Mouse (Mus musculus) gastrocnemius, postnatal 4 days (tissue): ENCODE results near the gene A730009L09Rik. TPM values are rescaled to one million over a fixed set of nuclear protein-coding genes. Genes with fewer than 3 reads are reported as not detected.
A peak's percentile ranks its signal among the peaks of the same experiment; 100 is the strongest.

ENCODE experiments used
- DNase-seq, 2 experiments: peaks; one replicate each; pipeline ENCODE4 v3.0.0; 2021 to 2022; ENCODE audit warnings: low spot score in 2 of 2, mixed read lengths in 2 of 2
- long read RNA-seq, 2 experiments: library from polyadenylated mRNA; stranded (forward); transcript quantifications; one replicate each; pipeline ENCODE4 v2.0.0; 2021
- total RNA-seq, 2 experiments: library from RNA; stranded (reverse); gene quantifications; 2 replicates each; pipeline ENCODE4 v1.2.3; 2021

A730009L09Rik gene
- not detected for total RNA-seq
- long read RNA-seq, experiment 1: 0 reads
- long read RNA-seq, experiment 2: 0 reads

DNA sequence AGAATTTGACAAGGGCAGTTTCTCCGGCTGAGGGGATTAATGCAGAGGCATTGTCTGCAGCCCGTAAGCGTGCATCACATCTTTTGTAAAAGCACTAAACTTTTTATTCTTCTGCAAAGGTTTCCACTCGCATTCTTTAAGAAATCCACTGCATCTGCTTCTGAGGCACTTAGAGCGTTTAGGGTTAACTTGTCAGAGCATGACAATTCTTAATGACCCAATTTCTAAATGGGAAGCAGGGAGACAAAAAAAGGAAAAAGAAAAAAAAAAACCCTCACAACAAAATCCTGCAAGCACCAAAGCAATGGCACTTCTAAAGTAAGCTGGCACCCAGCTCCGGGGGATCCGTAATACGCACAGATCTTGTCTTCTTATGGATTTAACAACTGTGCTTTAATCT, at the start of gene A730009L09Rik:
Gene A730009L09Rik, plus strand, starts transcription at position 301 of the 400 bp plus-strand sequence.
- no peak for DNase-seq

DNA sequence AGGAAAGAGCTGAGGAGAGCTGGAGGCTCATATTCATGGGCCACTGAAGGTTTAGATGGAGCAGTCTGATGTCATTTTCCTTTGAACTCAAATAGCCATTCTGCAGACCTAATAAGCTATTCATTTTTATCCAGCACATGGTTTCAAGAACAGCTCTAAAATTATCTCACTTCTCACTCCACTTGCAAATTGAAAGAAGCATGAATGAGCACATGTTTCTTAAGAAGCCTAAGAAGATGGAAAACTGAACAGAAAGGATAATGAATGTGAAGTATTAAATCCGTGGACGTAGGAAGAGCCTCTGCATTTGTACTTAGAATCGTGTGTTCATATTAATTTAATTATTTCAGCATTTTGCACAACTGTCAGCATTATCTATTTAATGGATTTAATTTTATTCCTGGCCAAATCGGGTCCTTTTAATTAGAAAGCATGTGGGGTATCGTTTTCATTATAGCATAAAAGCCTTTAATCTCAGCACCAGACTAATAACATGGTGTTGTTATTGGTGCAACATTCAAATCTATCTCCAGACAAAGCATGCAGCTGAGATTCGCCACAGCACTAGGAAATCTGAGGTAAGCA, 49.2 kb upstream of the A730009L09Rik start:
- no peak for DNase-seq

DNA sequence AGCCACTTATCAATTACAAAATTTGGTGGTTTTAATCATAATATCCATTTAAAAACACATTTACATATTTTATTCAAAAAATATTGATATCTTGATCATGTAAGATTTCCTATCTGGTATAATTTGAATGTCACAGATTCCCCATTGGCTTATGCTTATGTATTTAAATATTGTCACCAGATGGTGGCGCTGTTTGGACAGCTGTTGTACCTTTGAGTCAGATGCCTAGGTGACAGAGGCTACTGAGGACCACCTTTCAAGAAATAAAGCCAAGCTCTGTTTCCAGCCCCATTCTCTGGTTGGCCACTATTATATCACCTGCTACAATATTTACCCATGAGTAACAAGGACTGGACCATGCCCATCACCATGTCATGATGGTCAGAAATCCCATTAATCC, 46.0 kb upstream of the A730009L09Rik start:
- no peak for DNase-seq

DNA sequence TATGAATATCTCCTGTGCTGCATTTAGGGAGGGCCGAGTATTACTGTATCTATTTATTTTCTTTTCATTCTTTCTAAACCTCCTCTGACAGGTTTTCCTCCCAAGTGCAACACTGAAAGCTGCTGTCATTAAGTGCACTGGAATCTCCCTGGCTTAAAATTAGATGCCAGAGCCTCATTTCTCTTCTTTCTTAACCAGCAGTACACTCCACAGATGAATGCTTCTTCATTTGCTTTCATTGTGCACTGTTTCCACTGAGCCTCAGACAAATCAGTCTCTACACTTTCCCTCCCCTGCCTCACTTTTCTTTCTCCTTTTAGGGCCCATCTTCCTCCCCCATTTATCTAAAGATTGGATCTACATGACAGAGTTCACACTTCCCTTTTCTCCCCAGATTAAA, 44.9 kb upstream of the A730009L09Rik start:
- no peak for DNase-seq

DNA sequence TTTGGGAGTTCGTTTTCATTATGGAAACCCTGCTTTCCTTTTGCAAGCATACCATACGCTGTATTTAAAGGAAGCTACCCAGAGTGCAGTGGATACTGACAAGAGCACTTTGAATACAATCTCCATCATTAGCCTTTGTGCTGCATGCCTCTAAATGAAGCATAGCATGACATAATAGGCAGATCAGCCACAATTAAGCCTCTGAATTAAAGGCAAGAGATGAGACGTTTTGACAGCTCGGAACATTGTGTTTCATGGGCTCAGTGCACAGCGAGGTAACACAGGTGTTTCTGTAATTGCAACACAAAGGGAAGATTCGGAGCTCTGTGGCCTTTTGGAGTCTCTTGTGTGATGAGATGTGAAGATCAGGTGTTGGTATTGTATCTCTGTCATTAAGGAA, 41.5 kb upstream of the A730009L09Rik start:
- DNase-seq: no peak

DNA sequence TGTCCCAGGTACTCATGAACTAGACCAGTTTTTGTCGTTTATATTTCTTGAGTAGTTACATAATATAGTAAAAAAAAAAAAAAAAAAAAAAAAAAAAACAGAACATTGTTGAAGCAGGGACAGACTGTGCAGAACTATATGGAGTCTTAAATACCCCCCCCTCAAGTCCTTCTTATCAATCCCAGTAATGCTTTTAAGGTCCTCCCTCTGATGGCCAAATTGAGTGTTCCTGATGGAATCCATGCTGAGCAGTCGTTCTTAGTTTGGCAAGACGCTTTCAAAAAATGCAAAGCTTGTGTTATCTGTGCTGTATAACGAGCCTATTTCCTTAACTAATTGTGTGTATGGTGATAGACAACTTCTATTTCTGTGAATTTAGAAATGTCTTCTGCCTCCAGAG, 40.2 kb upstream of the A730009L09Rik start:
- no peak for DNase-seq

DNA sequence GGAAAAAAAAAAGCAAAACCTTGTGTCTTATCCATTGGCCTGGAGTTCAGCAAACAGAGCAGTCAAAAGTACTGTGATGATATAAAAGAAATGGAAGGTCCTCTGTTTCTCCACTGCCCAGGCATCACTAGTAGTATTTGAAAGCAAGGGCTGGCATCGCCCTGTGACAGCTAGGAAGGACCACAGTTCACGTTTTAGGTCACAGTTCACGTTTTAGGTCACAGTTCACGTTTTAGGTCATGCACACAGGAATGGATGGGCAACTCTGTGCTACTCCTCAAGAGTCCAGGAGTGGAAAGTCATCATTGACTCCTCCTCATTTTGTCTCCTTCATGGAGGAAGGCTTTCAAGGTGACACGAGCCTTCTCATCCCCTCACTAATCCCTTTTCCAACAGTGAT, 38.0 kb upstream of the A730009L09Rik start:
- DNase-seq: no peak

DNA sequence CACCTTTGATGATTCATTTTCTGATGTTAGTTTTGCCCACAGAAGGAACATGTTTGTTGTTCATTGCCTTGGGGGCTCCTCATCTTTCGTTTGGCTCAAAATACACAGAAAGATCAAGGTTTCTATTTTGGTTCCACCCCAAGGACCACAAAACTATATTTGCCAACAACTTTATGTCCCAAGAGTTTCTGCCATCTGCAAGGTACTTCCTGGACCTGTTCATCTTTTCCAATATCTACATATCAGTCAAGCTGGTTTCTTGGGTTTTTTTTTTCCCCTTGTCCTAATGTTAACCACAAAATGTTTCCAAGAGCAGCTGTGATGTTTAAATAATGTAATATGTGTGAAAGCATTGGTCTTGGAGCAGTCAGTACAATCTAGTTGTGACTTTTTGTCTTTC, 37.4 kb upstream of the A730009L09Rik start:
- no peak for DNase-seq

DNA sequence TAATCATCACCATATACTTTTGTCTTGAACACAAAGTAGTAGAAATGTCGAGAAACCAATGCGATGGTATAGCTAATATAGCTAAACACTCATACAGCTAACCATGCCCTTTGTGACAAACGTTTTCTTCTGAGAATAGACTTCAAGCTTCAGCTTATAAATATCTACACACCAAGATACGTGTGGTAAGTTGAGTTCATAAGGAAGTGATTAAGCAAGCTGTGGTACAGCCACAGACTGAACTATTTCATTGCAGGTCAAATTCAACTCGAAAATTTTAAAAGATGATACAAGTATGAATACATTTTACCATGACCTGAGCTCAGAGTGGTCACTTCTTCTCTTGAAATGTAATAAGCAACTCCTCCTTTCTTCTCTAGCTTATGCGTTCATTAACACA, 37.0 kb upstream of the A730009L09Rik start:
- DNase-seq: no peak

DNA sequence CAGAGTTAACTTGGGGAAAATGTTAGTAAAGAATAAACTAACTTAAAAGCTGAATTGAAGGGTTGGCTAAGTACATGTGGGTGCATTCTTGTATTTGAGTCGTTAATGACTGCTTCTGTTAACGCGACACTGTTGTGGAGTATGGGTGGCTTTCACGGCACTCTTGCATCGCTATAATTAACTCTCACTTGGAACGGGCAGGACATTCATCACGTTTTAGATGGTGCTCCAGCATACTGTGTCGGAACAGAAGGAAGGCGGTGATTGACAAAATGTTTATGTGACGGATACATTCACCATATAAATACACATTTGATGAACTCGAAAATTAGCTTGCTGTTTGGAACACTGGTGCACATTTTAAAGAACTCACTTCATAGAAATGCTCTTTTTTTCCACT, 29.0 kb upstream of the A730009L09Rik start:
- no peak for DNase-seq

DNA sequence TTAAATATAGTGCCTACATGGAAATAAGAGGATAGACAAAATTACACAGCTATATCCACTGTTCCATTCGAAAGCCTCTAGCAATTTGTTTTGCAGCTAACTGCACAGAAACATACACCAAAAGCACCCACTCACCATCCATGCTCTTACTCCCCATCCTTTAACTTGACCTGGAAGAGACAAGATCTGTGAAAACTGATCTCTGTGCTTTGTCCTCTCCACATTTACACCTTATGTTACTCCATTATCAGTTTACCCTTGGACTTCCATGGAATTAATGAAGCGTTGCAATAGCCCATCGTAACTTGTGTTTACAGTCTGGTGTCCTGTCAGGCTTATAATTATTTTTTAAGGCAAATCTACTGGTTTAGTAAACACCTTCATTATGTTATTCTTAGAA, 20.1 kb upstream of the A730009L09Rik start:
- DNase-seq: no peak

DNA sequence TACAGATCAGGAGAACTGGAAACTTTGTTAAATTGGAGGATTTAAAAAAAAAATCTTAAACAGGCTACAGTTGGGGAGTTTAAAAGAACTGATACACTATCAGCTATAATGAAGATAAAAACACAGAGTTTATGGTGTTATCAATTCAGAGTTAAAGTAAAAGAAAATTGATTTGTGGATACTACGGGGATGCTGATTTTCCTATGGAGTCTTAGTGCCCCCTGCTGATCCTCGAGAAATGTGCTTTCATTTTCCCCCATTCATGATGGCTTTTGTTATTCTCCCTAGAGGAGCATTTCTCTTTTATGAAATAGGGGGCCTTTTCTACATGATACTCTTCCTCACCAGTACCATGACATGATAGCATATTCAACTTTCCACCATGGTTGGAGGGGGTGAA, 19.5 kb upstream of the A730009L09Rik start:
- DNase-seq: no peak

DNA sequence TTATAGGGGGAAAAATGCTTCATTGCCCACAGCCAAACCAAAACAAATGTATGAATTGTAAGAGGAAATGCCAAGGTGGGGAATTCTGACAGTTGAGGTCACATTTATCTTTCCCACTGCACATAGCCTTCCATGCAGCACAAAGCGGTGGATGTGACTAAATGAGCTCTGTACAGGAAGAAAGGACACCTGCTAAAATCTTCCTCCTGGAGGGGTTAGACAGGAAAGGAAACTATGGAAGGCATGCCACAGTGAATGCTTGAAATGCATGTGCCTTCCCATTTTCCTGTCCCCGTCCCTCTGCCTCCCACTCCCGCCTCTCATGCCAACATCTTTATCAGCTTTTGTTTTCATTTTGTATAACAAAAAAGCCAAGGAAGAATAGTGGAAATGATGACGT, 7.2 kb upstream of the A730009L09Rik start:
- no peak for DNase-seq

DNA sequence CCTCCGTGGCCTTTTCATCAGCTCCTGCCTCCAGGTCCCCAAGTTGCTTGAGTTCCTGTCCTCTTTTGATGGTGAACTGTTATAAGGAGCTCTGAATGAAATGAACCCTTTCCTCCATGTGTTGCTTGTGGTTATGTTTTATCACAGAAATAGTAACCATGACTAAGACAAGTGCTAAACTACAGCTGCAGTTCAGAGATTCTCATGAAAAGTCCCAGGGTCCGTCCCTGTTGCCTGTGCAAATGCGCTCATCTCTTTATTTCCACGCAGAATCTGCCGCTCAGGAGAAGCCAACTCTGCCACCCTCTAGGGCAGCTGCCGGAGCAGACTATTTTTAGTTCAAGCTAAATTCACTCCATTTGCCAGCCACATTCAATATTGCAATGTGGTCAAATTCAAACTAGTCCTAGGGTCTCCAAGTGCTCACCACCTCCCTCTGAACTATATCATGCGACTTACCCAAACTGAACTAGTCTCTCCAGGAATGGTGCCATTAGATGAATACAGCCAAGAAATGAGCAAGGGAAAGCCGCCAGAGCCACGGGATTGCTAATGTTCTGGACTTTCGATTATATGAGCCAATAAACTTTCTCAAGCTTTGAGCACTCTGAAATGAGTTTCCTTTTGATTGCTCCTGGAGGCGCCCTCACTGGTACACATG, 7.2 kb downstream of the A730009L09Rik start:
- DNase-seq: no peak

DNA sequence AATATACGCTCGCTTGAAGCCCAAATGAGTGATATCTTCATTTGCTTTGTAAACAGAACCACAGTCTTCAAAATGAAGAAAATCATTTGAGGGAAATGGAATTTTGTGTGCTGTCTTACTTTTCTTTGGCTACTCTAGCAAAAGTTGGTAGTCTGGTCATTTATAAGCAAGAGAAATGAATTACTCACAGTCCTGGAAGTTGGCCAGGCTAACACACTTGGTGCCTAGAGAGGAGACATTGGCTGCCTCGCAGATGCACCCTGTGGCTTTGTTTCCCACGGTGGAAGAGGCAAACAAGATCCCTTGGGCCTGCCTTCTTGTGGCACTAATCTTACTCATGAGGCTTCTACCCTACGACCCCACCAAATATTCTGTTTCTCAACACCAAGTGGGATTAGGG, 8.1 kb downstream of the A730009L09Rik start:
- no peak for DNase-seq

DNA sequence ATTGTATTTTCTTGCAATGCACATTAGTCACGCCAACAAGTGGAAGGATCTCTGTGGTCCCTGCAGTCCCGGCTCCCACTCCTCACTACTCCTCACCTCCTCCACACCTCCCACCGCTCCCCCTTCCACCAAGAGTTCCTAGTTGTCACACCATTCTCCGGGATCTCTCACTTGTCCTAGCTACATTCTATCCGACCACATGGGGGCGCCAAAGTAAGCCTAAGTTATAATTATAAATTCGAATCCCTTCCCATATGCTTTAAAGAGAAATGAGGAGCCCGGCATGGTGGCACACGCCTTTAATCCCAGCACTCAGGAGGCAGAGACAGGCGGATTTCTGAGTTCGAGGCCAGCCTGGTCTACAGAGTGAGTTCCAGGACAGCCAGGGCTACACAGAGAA, 12.5 kb downstream of the A730009L09Rik start:
- DNase-seq: peak in 1 of 2 experiments; percentile 46

DNA sequence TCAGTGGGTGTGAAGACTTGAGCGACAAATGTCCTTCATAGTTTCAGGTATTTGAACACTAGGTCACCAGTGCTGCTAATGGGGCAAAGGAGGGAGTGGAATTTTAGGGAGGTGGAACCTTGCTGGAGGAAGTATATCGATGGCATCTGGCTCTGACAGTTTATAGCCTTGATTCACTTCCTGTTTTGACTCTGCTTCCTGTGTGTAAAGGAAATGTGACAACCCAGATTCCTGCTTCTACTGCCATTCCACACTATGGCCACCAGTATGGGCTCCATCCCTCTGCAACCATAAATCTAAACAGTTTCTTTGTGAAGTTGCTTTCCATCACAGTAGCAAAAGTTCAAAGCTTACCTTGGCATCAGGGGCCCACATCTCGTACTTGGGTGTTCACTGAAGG, 17.9 kb downstream of the A730009L09Rik start:
- DNase-seq: no peak

DNA sequence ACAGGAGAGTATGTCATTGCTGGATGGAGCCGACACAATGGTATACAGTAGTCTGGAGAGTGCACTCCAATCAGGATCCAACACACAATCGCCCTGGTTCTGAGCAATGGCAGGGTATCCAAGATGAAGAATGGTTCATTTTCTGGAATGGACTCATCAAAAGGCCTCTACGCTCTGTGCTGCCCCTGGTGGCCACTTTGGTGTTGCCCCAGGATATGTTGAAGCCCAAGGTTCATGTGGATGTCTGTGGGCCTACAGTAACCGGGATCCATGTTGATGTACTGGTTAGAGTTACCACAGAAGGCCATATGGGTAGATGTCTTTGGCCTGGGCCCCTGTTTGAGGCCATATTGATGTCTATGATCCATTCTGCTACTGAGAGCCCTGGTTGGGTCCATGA, 31.1 kb downstream of the A730009L09Rik start:
- DNase-seq: no peak

DNA sequence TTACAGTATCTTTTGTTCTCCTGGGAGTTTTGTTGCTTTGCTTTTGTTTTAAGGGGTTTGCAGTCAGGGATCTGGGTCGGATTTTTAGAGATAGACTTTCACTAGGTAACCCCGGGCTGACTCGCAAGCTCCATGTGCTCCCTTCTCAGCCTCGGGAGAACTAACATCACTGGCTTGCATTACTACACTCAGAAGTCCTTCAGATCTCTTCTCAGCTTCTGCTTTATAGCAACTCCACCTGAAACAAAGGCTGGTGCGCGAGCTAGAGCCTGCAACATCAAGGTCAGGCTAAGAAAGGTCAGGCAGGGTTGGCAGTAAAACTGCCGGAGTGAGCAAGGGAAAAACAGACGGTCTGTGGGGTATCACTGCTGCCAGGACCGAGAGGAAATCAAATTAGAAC, 34.2 kb downstream of the A730009L09Rik start:
- DNase-seq: no peak

DNA sequence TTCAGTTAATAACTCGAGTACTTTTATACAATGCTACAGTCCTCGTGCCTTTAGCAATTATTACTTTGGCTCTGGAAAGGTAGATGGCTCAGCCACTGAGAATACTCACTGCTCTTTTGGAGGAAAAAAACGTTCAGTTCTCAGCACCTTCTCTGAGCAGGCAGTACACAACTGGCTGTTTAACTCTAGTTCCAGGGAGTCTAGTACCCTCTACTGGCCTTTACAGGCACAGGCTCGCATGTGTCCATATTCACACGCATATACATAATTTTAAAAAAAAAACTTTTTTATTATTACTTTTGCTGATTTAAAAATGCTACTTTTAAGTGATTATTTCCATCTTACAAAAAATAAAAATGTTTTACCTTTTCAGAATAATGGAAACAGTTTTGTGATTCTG, 35.5 kb downstream of the A730009L09Rik start:
- no peak for DNase-seq

DNA sequence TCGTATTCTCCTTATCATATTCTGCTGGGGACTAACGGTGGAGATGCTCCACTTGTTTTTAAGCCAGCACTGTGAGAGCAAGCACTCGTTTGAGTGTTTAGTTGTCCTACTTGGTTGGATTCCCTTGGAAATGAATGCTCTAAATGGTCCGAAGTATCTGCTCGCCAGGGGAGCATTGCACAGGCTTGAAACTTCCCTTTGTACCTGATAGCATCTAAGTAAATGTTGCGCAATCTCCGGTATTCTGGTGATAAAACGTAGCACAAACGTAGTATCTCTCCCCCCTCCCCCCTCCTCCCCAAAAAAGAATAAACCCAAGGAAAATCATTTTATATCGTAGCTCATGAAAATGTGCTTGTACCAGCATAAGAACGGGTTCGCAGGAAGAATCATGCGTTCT, 39.1 kb downstream of the A730009L09Rik start:
- DNase-seq: no peak

DNA sequence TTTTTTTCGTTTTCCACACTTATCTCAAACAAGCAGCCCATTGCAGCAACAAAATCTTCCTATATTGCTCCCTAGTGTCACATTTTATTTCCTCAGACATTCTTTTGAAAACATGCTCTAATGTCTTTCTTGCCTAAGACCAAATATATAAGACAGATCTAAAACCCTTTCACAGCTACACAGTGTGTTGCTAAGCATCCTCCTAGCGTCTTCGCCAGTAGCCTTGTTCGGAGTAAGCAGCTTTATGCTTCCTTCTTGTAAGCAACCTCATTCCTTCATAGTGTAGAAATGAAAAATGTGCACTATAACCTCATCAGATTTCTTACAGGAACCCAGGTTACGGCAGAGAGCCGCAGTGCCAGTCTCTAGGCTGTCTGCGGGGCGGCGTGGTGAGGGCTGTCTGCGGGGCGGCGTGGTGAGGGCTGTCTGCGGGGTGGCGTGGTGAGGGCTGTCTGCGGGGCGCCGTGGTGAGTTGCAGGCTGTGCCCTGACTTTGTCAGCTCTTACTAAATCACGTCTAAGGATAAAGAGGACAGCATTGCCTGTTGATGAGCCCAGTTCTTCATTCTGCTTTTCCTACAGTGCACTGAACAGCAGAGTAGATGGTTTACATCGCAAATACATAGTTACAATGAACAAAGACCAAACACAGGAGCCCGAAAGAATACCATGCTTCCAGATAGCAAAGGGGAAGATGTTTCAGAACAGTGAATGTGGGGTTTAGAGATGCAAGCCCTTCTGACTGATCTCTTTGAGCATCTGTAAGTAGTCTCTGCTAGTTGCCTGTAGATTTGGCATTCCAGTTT, 43.4 kb downstream of the A730009L09Rik start:
- DNase-seq: no peak
